Mouse (Mus musculus) MEL (cell line): ENCODE measurements around the gene 1700017D01Rik. TPM values are rescaled to one million over a fixed set of nuclear protein-coding genes. Genes with fewer than 3 reads are reported as not detected.
A peak's percentile ranks its signal among the peaks of the same experiment; 100 is the strongest.
"Not testable (repeated sequence)": the region's sequence is repeated elsewhere in the genome, so short reads cannot be mapped to it uniquely, and the experiment has no call there.

ENCODE experiments used
- DNase-seq: peaks from one replicate; pipeline ENCODE4 v3.0.0; 2011; ENCODE audit warnings: low read depth, low spot score
- H3K27ac ChIP-seq: 2 replicates; pipeline ENCODE4 v1.5.1; 2012; ENCODE audit warnings: low read depth, mild to moderate bottlenecking, control low read depth, low read length, moderate library complexity; ENCODE audit not compliant: control insufficient read depth
- H3K27me3 ChIP-seq, 2 experiments: fragments of 150-350 bp in 1 of 2; sonication (generic) in 1 of 2; 2 replicates each; pipeline ENCODE4 v1.6.1; 2012; ENCODE audit warnings: low read length in 2 of 2, mild to moderate bottlenecking in 2 of 2, improper control_type of control experiment in 1 of 2, moderate library complexity in 1 of 2; ENCODE audit not compliant: insufficient read depth in 2 of 2, control insufficient read depth in 1 of 2
- H3K36me3 ChIP-seq, 2 experiments: 2 replicates each; pipeline ENCODE4 v1.6.1; 2012 to 2014; ENCODE audit warnings: low read length in 2 of 2, improper control_type of control experiment in 1 of 2, inconsistent platforms in 1 of 2, mild to moderate bottlenecking in 1 of 2; ENCODE audit not compliant: insufficient read depth in 2 of 2, control insufficient read depth in 1 of 2
- H3K4me1 ChIP-seq, 2 experiments: fragments of 150-350 bp in 1 of 2; sonication (generic) in 1 of 2; 2 replicates each; pipeline ENCODE4 v1.6.1; 2012; ENCODE audit warnings: low read length in 2 of 2, improper control_type of control experiment in 1 of 2, mild to moderate bottlenecking in 1 of 2; ENCODE audit not compliant: insufficient read depth in 2 of 2, control insufficient read depth in 1 of 2
- H3K4me3 ChIP-seq, 2 experiments: fragments of 150-350 bp in 1 of 2; sonication (generic) in 1 of 2; 2 replicates each; pipeline ENCODE4 v1.5.1; 2012; ENCODE audit warnings: low read depth in 2 of 2, low read length in 2 of 2, mild to moderate bottlenecking in 2 of 2, moderate library complexity in 2 of 2, control low read depth in 1 of 2, improper control_type of control experiment in 1 of 2; ENCODE audit not compliant: control insufficient read depth in 1 of 2, insufficient read depth in 1 of 2
- H3K79me2 ChIP-seq: 2 replicates; pipeline ENCODE4 v1.6.1; 2012; ENCODE audit warnings: mild to moderate bottlenecking, low read length, moderate library complexity; ENCODE audit not compliant: control insufficient read depth, poor library complexity, insufficient read depth
- H3K9ac ChIP-seq: 2 replicates; pipeline ENCODE4 v1.6.1; 2012; ENCODE audit warnings: low read depth, mild to moderate bottlenecking, control low read depth, low read length, moderate library complexity; ENCODE audit not compliant: control insufficient read depth, poor library complexity, severe bottlenecking
- H3K9me3 ChIP-seq: fragments of 150-350 bp; sonication (generic); replicated peaks from 2 replicates; pipeline ENCODE4 v1.6.1; 2012; ENCODE audit warnings: mild to moderate bottlenecking, low read length, improper control_type of control experiment, moderate library complexity; ENCODE audit not compliant: insufficient read depth
- CTCF ChIP-seq, 3 experiments: IDR thresholded peaks in 2 of 3; conservative IDR thresholded peaks in 1 of 3; 2 replicates each; pipeline ENCODE4 v1.5.1; 2011 to 2012; ENCODE audit warnings: low read length in 3 of 3, low read depth in 2 of 3, mild to moderate bottlenecking in 2 of 3, improper control_type of control experiment in 1 of 3, inconsistent platforms in 1 of 3, mixed read lengths in 1 of 3, moderate library complexity in 1 of 3; ENCODE audit not compliant: control insufficient read depth in 1 of 3, insufficient read depth in 1 of 3, poor library complexity in 1 of 3, severe bottlenecking in 1 of 3
- GATA1 ChIP-seq: IDR thresholded peaks from 2 replicates; pipeline ENCODE4 v1.6.1; 2011; ENCODE audit warnings: low read depth, low read length, improper control_type of control experiment
- KAT2A ChIP-seq: conservative IDR thresholded peaks from 2 replicates; pipeline ENCODE4 v1.6.1; 2012; ENCODE audit warnings: low read depth, low read length, improper control_type of control experiment, inconsistent platforms
- SMC3 ChIP-seq: IDR thresholded peaks from 2 replicates; pipeline ENCODE4 v1.6.1; 2011; ENCODE audit warnings: low read depth, low read length, improper control_type of control experiment
- TCF12 ChIP-seq: IDR thresholded peaks from 2 replicates; pipeline ENCODE4 v1.6.1; 2014; ENCODE audit warnings: low read depth, mild to moderate bottlenecking, inconsistent platforms, low read length, improper control_type of control experiment, moderate library complexity
- ZNF384 ChIP-seq: IDR thresholded peaks from 2 replicates; pipeline ENCODE4 v1.6.1; 2012; ENCODE audit warnings: low read depth, mild to moderate bottlenecking, inconsistent platforms, low read length, improper control_type of control experiment
- polyA plus RNA-seq, 2 experiments: library from polyadenylated mRNA; stranded (reverse) in 1 of 2; unstranded in 1 of 2; fragments of >175 nt in 1 of 2; fragments of >200 nt in 1 of 2; gene quantifications; 2 replicates each; pipeline versions ENCODE4 v1.2.1 to v1.2.4; 2012; ENCODE audit warnings: low replicate concordance in 2 of 2, low read depth in 1 of 2; ENCODE audit not compliant: insufficient read length in 2 of 2, insufficient read depth in 1 of 2, missing spikeins in 1 of 2
- total RNA-seq: library from RNA; depleted of rRNA; stranded (reverse); fragments of 300-350 nt; gene quantifications from 2 replicates; pipeline ENCODE4 v1.2.3, GENCODE M21; 2012; rRNA removed

Gene 1700017D01Rik
- total RNA-seq: not detected in 2 replicates
- not detected for polyA plus RNA-seq

DNA sequence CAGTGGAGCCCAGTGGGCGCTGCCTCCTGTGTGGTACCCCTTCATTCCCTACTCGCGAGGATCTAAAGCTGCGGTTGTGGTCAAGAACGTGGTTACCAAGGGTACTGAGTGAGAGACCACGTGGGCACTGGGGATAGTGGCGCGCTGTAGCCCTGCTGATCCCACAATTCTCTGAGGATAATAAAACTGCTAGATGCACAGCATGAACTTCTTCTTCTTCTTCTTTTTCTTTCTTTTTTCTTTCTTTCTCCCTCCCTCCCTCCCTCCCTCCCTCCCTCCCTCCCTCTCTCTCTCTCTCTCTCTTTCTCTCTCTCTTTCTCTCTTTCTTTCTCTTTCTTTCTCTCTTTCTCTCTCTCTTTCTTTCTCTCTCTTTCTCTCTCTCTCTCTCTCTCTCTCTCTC, at the start of gene 1700017D01Rik:
TSS of gene 1700017D01Rik (minus strand) at position 101 of the 400 bp plus-strand sequence.
- not testable (repeated sequence) for H3K79me2 ChIP-seq, DNase-seq

DNA sequence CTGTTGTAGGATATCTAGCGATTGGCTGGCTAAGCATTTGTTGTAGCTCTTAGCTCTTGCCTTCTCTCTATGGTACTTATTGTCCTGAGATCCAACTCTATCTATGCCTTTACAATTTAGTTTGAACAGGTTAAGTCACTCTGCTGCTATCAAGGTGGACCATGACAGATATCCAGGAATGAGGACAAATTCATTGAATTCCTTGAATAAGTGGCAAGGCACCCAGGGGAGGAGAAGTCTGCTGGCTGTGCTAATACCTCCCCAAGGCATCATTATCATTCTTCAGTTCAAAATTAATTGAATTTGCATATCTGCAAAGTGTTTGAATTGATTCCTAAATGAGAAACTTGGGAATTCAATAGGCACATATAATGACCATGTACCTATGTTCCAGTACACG, 46.8 kb upstream of the 1700017D01Rik start:
- no peaks in the 10 kb centered on the region for H3K4me1 ChIP-seq
- H3K36me3 ChIP-seq: no peaks in the 10 kb centered on the region
- TF ChIP-seq GATA1 (no peak), TCF12 (no peak), KAT2A (no peak)
- no peak for DNase-seq
- H3K27me3 ChIP-seq: no peaks in the 10 kb centered on the region
- H3K79me2 ChIP-seq: no peaks in the 10 kb centered on the region
- H3K4me3 ChIP-seq: no peak overlapping the region
- no peak overlapping the region for H3K9ac ChIP-seq
- H3K9me3 ChIP-seq: no peaks in the 10 kb centered on the region
- H3K27ac ChIP-seq: no peak overlapping the region

More for the DNA sequence above, at the start of gene 1700017D01Rik:
- H3K27ac ChIP-seq, H3K9me3 ChIP-seq, H3K4me3 ChIP-seq, H3K4me1 ChIP-seq, H3K27me3 ChIP-seq, H3K9ac ChIP-seq, H3K36me3 ChIP-seq: not testable (repeated sequence)

DNA sequence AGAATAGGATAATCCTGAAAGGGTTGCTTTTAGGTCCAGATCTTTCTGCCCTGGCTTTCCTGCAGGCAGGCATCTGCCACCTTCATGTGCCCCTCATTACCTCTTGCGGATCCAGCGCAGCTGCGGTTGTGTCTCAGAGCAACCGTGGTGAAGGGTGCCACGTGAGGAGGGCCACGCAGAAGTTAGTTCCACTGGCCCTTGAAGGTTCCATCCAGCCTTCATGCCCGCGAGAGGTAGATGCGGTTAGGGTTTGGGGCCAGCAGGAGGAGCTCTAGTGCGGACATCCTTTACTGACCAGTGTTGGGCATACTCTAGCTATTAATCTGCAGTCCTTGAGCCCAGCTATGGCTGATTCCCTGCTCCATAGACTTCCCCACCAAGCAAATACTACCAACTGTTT, 34.5 kb upstream of the 1700017D01Rik start, which contains the start of gene 1700025F22Rik:
TSS of gene 1700025F22Rik (minus strand) at position 149 of the 400 bp plus-strand sequence.
- peak; percentile 6 for DNase-seq
- H3K79me2 ChIP-seq: no peaks in the 10 kb centered on the region
- TF ChIP-seq ZNF384: no peak
- peak; percentile 20 to 39 (median 28); a peak in 5 of 6 replicates for TF ChIP-seq CTCF (IDR thresholded peaks at IDR 0.05 in 2 of 3, conservative IDR thresholded peaks at IDR 0.05 in 1 of 3; ENCODE audit: control insufficient read depth in 1 of 3, insufficient read depth in 1 of 3, low read depth in 2 of 3, low read length in 3 of 3, poor library complexity in 1 of 3, severe bottlenecking in 1 of 3)
- TF ChIP-seq SMC3: peak; percentile 20; the same call in 1 of the 2 replicates
- no peaks in the 10 kb centered on the region for H3K4me1 ChIP-seq
- H3K36me3 ChIP-seq: no peaks in the 10 kb centered on the region
- no peaks in the 10 kb centered on the region for H3K9me3 ChIP-seq
- H3K27ac ChIP-seq: no peak within 1 kb of the TSS
- H3K27me3 ChIP-seq: peaks cover 0 to 2% of the 10 kb centered on the region in 2 experiments; a peak in 1 of 4 replicates
- H3K9ac ChIP-seq: no peak within 1 kb of the TSS
- H3K4me3 ChIP-seq: no peak within 1 kb of the TSS

DNA sequence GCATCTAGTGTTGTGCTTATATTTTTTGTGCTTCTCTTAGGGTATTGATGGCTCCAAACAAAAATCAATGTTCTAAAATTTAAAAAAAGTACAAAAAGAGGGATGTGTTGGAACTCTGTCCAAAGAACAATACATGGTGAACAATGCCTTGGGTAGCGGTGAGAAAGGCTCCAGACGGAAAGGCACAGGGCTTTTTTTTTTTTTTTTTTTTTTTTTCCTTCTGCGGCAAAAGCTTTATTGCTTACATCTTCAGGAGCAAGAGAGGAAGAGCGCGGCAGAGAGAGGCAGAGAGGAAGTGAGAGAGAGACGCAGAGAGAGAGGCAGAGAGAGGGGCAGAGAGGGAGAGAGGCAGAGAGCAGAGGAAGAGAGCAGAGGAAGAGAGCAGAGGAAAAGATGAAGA, 27.2 kb upstream of the 1700017D01Rik start:
- H3K36me3 ChIP-seq: not testable (repeated sequence)

More for the DNA sequence above, 27.2 kb upstream of the 1700017D01Rik start:
- not testable (repeated sequence) for DNase-seq, H3K4me1 ChIP-seq, H3K79me2 ChIP-seq, H3K9me3 ChIP-seq, H3K27ac ChIP-seq, H3K9ac ChIP-seq, H3K27me3 ChIP-seq, H3K4me3 ChIP-seq
